Mouse (Mus musculus): ENCODE measurements around the gene Lrch4.

DNA sequence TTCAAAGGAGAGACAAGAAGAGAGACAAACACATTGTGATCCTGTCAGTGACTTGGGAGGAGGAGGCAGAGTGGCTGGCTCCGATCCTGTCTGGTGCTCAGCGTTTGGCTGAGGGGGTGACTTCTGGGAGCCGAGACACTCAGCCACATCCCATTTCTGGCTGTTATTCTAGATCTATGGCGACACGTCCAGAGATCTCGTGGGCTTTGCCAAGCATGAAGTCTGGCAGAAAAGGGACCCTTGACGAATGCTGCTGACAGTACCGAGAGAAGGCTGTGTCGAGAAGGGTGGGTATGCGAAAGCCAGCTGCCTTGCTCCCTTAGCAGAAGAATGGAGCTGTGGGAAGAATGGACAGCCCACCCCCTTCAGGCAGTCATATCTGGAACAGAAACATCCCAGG, 40.0 kb downstream of the Lrch4 start:
- TF ChIP-seq CTCF (IDR thresholded peaks at IDR 0.05; ENCODE audit: control insufficient read depth, insufficient read depth, insufficient replicate concordance, low read depth, low read length), result no peak
- TF ChIP-seq POLR2A (IDR thresholded peaks at IDR 0.05; ENCODE audit: control insufficient read depth, low read depth, low read length), result no peak

All from testis, adult 2 months (tissue).